Mouse (Mus musculus) megakaryocyte, embryonic 14.5 days (primary cell): ENCODE measurements at regions not wholly inside any gene's neighbourhood (a gene's known extent, or its start where the extent isn't known, plus 50 kb on each side); places are given as distances from the start of the nearest gene placed in this dataset.

ENCODE experiments used
- H3K27me3 ChIP-seq: replicated peaks from 2 replicates; pipeline ENCODE3; 2012; ENCODE audit warnings: inconsistent platforms
- H3K36me3 ChIP-seq: replicated peaks from 2 replicates; pipeline ENCODE3; 2012; ENCODE audit warnings: low read length, inconsistent platforms, mixed read lengths
- H3K4me1 ChIP-seq: 2 replicates; pipeline ENCODE4 v1.6.1; 2012; ENCODE audit warnings: inconsistent platforms
- H3K4me3 ChIP-seq: replicated peaks from 2 replicates; pipeline ENCODE3; 2012; ENCODE audit warnings: moderate library complexity, mild to moderate bottlenecking, inconsistent platforms
- H3K9me3 ChIP-seq: 2 replicates; pipeline ENCODE4 v1.6.1; 2012; ENCODE audit warnings: inconsistent platforms
- FLI1 ChIP-seq: IDR thresholded peaks from 2 replicates; pipeline ENCODE4 v1.6.1; 2012; ENCODE audit warnings: low read length, inconsistent platforms, mixed read lengths
- GATA1 ChIP-seq: IDR thresholded peaks from 3 replicates; pipeline ENCODE4 v1.6.1; 2012; ENCODE audit warnings: mixed read lengths, low read length, inconsistent platforms, borderline replicate concordance

- H3K27me3 ChIP-seq = no peaks in the 10 kb centered on the region
- 0 out of 2 replicates have a peak, but pooled peaks cover 3% of the 10 kb centered on the region for H3K4me1 ChIP-seq
- no peaks in the 10 kb centered on the region for H3K36me3 ChIP-seq
- H3K9me3 ChIP-seq = no peaks in the 10 kb centered on the region
- no peak overlapping the region for H3K4me3 ChIP-seq
- TF ChIP-seq GATA1 (no peak), FLI1 (no peak)
These were observed 506.4 kb upstream of the Camk1g start for GRCm38 (mm10) chr1:193876540-193876939.

- H3K27me3 ChIP-seq = no peaks in the 10 kb centered on the region
- TF ChIP-seq FLI1 = no peak
- TF ChIP-seq GATA1 = no peak
- H3K9me3 ChIP-seq = no peaks in the 10 kb centered on the region
- H3K4me3 ChIP-seq = no peak overlapping the region
- no peaks in the 10 kb centered on the region for H3K36me3 ChIP-seq
- H3K4me1 ChIP-seq = 0 out of 2 replicates have a peak, but pooled peaks cover 3% of the 10 kb centered on the region
These were observed 506.0 kb upstream of the Camk1g start for GRCm38 (mm10) chr1:193876121-193876520.

GRCm38 (mm10) chr1:193875287-193875686, 505.2 kb upstream of the Camk1g start:
- Histone ChIP-seq H3K27me3 (no peaks in the 10 kb centered on the region), H3K36me3 (no peaks in the 10 kb centered on the region), H3K9me3 (no peaks in the 10 kb centered on the region), H3K4me3 (no peak overlapping the region), H3K4me1 (0 out of 2 replicates have a peak, but pooled peaks cover 3% of the 10 kb centered on the region)
- TF ChIP-seq FLI1 = no peak
- TF ChIP-seq GATA1 = no peak

- Histone ChIP-seq H3K9me3 (peaks cover 4% of the 10 kb centered on the region; the same call in 1 of the 2 replicates), H3K27me3 (no peaks in the 10 kb centered on the region), H3K36me3 (no peaks in the 10 kb centered on the region), H3K4me1 (no peaks in the 10 kb centered on the region), H3K4me3 (no peak overlapping the region)
- no peak for TF ChIP-seq FLI1
- no peak for TF ChIP-seq GATA1
These were observed 500.6 kb upstream of the Camk1g start for GRCm38 (mm10) chr1:193870731-193871130.

- Histone ChIP-seq H3K4me3 (no peak overlapping the region), H3K4me1 (no peaks in the 10 kb centered on the region), H3K27me3 (no peaks in the 10 kb centered on the region), H3K36me3 (no peaks in the 10 kb centered on the region), H3K9me3 (peaks cover 4% of the 10 kb centered on the region; the same call in 1 of the 2 replicates)
- TF ChIP-seq FLI1 = no peak
- TF ChIP-seq GATA1 = no peak
These were observed 498.7 kb upstream of the Camk1g start for GRCm38 (mm10) chr1:193868639-193869320.

GRCm38 (mm10) chr1:193860767-193861299, 490.7 kb upstream of the Camk1g start:
- no peaks in the 10 kb centered on the region for H3K36me3 ChIP-seq
- no peaks in the 10 kb centered on the region for H3K4me1 ChIP-seq
- H3K4me3 ChIP-seq = no peak overlapping the region
- no peaks in the 10 kb centered on the region for H3K27me3 ChIP-seq
- TF ChIP-seq FLI1 (no peak), GATA1 (no peak)
- 0 out of 2 replicates have a peak, but pooled peaks cover 3% of the 10 kb centered on the region for H3K9me3 ChIP-seq

GRCm38 (mm10) chr1:193860354-193860753, 490.3 kb upstream of the Camk1g start:
- H3K4me3 ChIP-seq = no peak overlapping the region
- H3K4me1 ChIP-seq = no peaks in the 10 kb centered on the region
- no peaks in the 10 kb centered on the region for H3K27me3 ChIP-seq
- H3K36me3 ChIP-seq = no peaks in the 10 kb centered on the region
- H3K9me3 ChIP-seq = 0 out of 2 replicates have a peak, but pooled peaks cover 3% of the 10 kb centered on the region
- no peak for TF ChIP-seq GATA1
- no peak for TF ChIP-seq FLI1

GRCm38 (mm10) chr1:193859257-193860125, 489.4 kb upstream of the Camk1g start:
- H3K36me3 ChIP-seq = no peaks in the 10 kb centered on the region

GRCm38 (mm10) chr1:193847922-193848321, 477.8 kb upstream of the Camk1g start:
- no peaks in the 10 kb centered on the region for H3K27me3 ChIP-seq
- H3K36me3 ChIP-seq = no peaks in the 10 kb centered on the region
- TF ChIP-seq GATA1 = no peak
- TF ChIP-seq FLI1 = no peak
- no peaks in the 10 kb centered on the region for H3K4me1 ChIP-seq
- no peaks in the 10 kb centered on the region for H3K9me3 ChIP-seq
- no peak overlapping the region for H3K4me3 ChIP-seq

More at GRCm38 (mm10) chr1:193859257-193860125, 489.4 kb upstream of the Camk1g start:
- no peak overlapping the region for H3K4me3 ChIP-seq
- no peaks in the 10 kb centered on the region for H3K4me1 ChIP-seq
- TF ChIP-seq FLI1 (no peak), GATA1 (no peak)
- no peaks in the 10 kb centered on the region for H3K27me3 ChIP-seq
- 0 out of 2 replicates have a peak, but pooled peaks cover 3% of the 10 kb centered on the region for H3K9me3 ChIP-seq
